Comparison of ENCODE assay signal across 12 mouse cellular contexts in the genomic region with DNA sequence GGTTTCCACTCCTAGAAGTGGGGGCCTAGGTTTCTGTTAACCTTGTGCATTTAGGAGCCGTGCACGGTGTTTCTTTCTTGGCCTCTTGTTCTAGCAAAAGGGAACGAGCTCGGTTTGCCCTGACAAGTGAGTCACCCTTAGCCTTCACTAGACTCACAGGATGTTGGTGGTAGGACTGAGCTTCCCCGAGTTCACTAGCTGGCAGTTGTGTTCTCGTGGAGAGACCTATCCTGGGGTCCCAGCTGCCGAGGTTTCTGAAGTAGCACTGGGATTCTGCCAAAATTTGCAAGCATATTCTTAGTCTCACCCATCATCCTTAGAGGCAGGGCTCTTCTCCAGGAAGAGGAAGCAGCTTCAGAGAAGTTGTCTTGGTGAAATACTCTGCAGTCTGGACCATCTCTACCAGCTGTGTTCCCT.
A peak's percentile ranks its signal among the peaks of the same experiment; 100 is the strongest.
DNase-seq lines count a peak whose midpoint lies in the region; ATAC-seq lines count a peak whose summit lies in the region.
"Had no signal": no experiment of that assay in that cellular context is flagged by ENCODE, and none has a peak within 500 bp of the region (broad histone marks: within the 10 kb centered on the region; RNA-seq: fewer than 3 reads in every experiment).

No protein-coding gene starts in this region.

- H3K4me1 ChIP-seq in heart, embryonic 14.5 days (ENCODE audit: control insufficient read depth in 2 of 2, insufficient read depth in 2 of 2, low read length in 2 of 2) = peaks cover 12 to 17% of the 10 kb centered on the region in 2 experiments
- H3K4me1 ChIP-seq in stomach, embryonic 16.5 days (ENCODE audit: control insufficient read depth, insufficient read depth, low read length) = peaks cover 34% of the 10 kb centered on the region

- H3K9me3 ChIP-seq in heart, embryonic 14.5 days (ENCODE audit: control insufficient read depth, low read length) = no peaks in the 10 kb centered on the region
- no peaks in the 10 kb centered on the region for H3K9me3 ChIP-seq in stomach, embryonic 16.5 days (replicated peaks; ENCODE audit: control insufficient read depth, low read length)
- H3K9me3 ChIP-seq: midbrain, embryonic 12.5 days had no signal

- peak overlapping the region; percentile 36 to 53; a peak in 3 of 4 replicates for H3K27ac ChIP-seq in heart, embryonic 14.5 days (replicated peaks in 1 of 2; ENCODE audit: control insufficient read depth in 1 of 2, insufficient read depth in 1 of 2, low read depth in 2 of 2, low read length in 2 of 2)
- H3K27ac ChIP-seq in stomach, embryonic 16.5 days (ENCODE audit: low read length) = peak overlapping the region; percentile 22
- H3K27ac ChIP-seq: midbrain, embryonic 12.5 days had no signal

- DNase-seq in heart, postnatal 10 days = no peak
- peak; percentile 13 for DNase-seq in thymus, postnatal 0 days (ENCODE audit: low spot score)
- no peak for DNase-seq in thymus, postnatal 36 days
- peak; percentile 23 for DNase-seq in c-Kit-positive CD71-negative TER-119-negative erythroid progenitor cells, embryonic 14.5 days (ENCODE audit: low read depth)
- DNase-seq in gastrocnemius, postnatal 4 days (ENCODE audit: low spot score in 2 of 2) = no peak
- no peak for DNase-seq in layer of hippocampus, adult 18-20 months (ENCODE audit: low spot score in 2 of 2)
- DNase-seq: cerebellum, postnatal 10 days; left cerebral cortex, postnatal 4 days; right cerebral cortex, postnatal 14 days had no signal

- 54% methylated on average over 7 of the region's 7 CpGs for WGBS in heart, embryonic 14.5 days
- WGBS in stomach, embryonic 16.5 days = 46% methylated on average over 7 of the region's 7 CpGs

- intact Hi-C loops in heart, postnatal 10 days (cut with DNase I) = no loop called here

- no peaks in the 10 kb centered on the region for H3K27me3 ChIP-seq in heart, embryonic 14.5 days (ENCODE audit: control insufficient read depth, insufficient read depth, low read length)
- H3K27me3 ChIP-seq in stomach, embryonic 16.5 days (ENCODE audit: control insufficient read depth, insufficient read depth, low read length) = no peaks in the 10 kb centered on the region

- H3K4me3 ChIP-seq in heart, embryonic 14.5 days (ENCODE audit: control insufficient read depth in 1 of 2, insufficient read depth in 1 of 2, low read depth in 1 of 2, low read length in 2 of 2) = no peak overlapping the region
- H3K4me3 ChIP-seq in stomach, embryonic 16.5 days (replicated peaks; ENCODE audit: low read length) = no peak overlapping the region
- H3K4me3 ChIP-seq: midbrain, embryonic 12.5 days had no signal

- no peak for ATAC-seq in heart, embryonic 14.5 days (ENCODE audit: insufficient number of reproducible peaks, insufficient read depth, low FRiP score, low read depth)
- ATAC-seq in stomach, embryonic 16.5 days (ENCODE audit: insufficient read depth, low FRiP score) = no peak

- H3K9ac ChIP-seq in heart, embryonic 14.5 days (ENCODE audit: low read length) = no peak overlapping the region
- no peak overlapping the region for H3K9ac ChIP-seq in stomach, embryonic 16.5 days (ENCODE audit: low read length)
- H3K9ac ChIP-seq: midbrain, embryonic 12.5 days had no signal

- no peaks in the 10 kb centered on the region for H3K36me3 ChIP-seq in heart, embryonic 14.5 days (ENCODE audit: control insufficient read depth, insufficient read depth, low read length)
- no peaks in the 10 kb centered on the region for H3K36me3 ChIP-seq in stomach, embryonic 16.5 days (ENCODE audit: control insufficient read depth, insufficient read depth, low read length)
- H3K36me3 ChIP-seq: midbrain, embryonic 12.5 days had no signal

- no peak overlapping the region for H3K4me2 ChIP-seq in heart, embryonic 14.5 days (ENCODE audit: low read length)
- no peak overlapping the region for H3K4me2 ChIP-seq in stomach, embryonic 16.5 days (ENCODE audit: low read depth, low read length)
- H3K4me2 ChIP-seq: midbrain, embryonic 12.5 days had no signal

Comparison
In these comparisons a context has a peak if more than half of its experiments do, and no peak if none do; other contexts are left out.
1. DNase-seq: peak in thymus, postnatal 0 days (single experiment) and c-Kit-positive CD71-negative TER-119-negative erythroid progenitor cells, embryonic 14.5 days (single experiment); none in heart, postnatal 10 days (0 of 2), thymus, postnatal 36 days (0 of 2), gastrocnemius, postnatal 4 days (0 of 2) and layer of hippocampus, adult 18-20 months (0 of 2).